Mouse (Mus musculus): ENCODE measurements around the gene Hemgn. TPM values are rescaled to one million over a fixed set of nuclear protein-coding genes. Genes with fewer than 3 reads are reported as not detected.

Gene Hemgn
- polyA plus RNA-seq, 1 experiment from 2014 or later, result not detected

- ATAC-seq (no peak), DNase-seq (ENCODE audit: low read depth, low spot score) (no peak)
- peak; percentile 41 for TF ChIP-seq CTCF (IDR thresholded peaks at IDR 0.05)
- CTCF ChIA-PET, result interaction anchor here (1.2 to 2.1 kb wide), 2 partner anchors 10 to 16 kb away, joined by 3 to 5 read pairs; no protein-coding TSS in a partner anchor
- POLR2A ChIA-PET, result no interaction called here
- no peaks in the 10 kb centered on the region for H3K27me3 ChIP-seq
- in situ Hi-C loops (cut with MboI; ENCODE audit: low pct_unique_long_range_greater_than_20kb), result loop anchor here (10.0 kb wide), 1 partner anchor 160 kb away; no protein-coding TSS in a partner anchor
Observed at GRCm38 (mm10) chr4:46364360-46364759, 48.9 kb downstream of the Hemgn start.

GRCm38 (mm10) chr4:46361258-46361657, 52.0 kb downstream of the Hemgn start:
- no peak for TF ChIP-seq CTCF (IDR thresholded peaks at IDR 0.05)
- ChIA-PET POLR2A (no interaction called here), CTCF (no interaction called here)

DNA sequence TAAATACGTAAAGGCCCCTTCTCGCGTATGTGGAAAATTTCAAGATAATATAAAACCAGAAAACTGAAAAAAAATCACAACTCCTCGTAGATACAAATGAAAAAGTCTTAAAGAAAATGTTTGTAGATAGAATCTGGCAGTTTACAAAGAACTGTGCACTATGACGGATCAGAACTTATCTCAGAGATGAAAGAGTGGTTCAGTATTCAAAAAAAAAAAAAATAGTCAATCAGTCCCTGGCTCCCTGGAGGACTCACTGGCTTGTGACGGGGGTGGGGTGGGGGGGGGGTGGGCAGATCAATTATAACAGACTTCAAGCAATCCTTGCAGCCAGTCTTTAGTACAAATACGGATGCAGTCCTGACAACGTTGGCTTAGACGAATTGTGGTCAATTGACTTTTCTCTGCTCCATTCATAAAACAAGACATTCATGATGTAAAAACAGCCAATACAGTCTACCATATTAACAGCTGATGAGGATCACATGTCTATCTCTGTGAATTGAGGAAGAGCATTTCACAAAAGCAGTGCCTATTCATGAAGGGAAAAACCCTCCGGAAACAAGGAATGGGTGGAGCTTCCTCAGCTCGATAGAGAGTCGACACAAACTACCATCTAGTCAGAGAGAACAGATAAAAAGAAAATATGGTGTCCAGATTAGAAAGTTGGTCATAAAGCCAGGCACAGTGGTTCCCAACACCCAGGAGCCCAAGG, 53.6 kb downstream of the Hemgn start:
- TF ChIP-seq CTCF (IDR thresholded peaks at IDR 0.05), result no peak
- H3K27me3 ChIP-seq, result no peaks in the 10 kb centered on the region
- in situ Hi-C loops (cut with MboI; ENCODE audit: low pct_unique_long_range_greater_than_20kb), result loop anchor here (10.0 kb wide), 1 partner anchor 155 kb away; no protein-coding TSS in a partner anchor
- ChIA-PET POLR2A (no interaction called here), CTCF (no interaction called here)
- ATAC-seq (no peak), DNase-seq (ENCODE audit: low read depth, low spot score) (no peak)

More at GRCm38 (mm10) chr4:46361258-46361657, 52.0 kb downstream of the Hemgn start:
- in situ Hi-C loops (cut with MboI; ENCODE audit: low pct_unique_long_range_greater_than_20kb), result loop anchor here (10.0 kb wide), 1 partner anchor 156 kb away; no protein-coding TSS in a partner anchor
- no peaks in the 10 kb centered on the region for H3K27me3 ChIP-seq
- no peak for ATAC-seq
- no peak for DNase-seq (ENCODE audit: low read depth, low spot score)

DNA sequence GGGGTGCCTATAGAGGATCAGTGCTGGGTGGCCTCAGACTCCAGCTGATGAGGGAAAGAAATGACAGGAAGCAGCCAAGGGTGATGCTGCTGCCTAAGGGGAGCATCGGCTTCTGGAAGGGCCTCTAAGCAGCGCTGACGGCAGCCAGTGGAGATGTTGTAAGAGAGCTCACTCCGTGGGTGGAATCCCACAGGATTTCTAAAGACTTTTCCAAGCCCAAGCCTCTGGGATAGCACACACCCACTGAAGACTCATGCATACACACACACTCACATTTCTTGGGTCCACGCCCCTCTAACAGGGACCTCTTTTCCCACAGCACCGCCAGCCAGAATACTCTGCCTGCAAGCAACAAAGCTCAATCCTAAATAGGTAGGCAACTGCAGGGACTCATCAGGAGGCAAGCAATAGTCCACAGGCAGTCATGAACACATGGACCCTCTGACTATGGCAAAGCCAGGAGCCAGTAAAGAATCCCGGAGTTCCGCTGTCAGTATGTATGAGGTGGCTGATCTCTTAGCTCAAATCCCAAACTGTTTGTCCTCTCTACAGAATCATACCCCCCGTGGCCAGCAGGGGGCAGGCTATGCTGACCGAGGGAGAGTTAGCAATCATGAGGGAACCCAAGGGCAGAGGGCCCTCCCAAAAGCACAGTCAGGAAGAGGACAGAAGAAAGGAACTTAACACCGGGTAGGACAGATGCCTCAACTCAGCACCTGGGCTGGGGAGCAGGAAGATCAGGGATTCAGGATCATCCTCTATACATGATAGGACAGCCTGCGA, 56.8 kb downstream of the Hemgn start:
- no peak for ATAC-seq
- H3K27me3 ChIP-seq, result no peaks in the 10 kb centered on the region
- no peak for DNase-seq (ENCODE audit: low read depth, low spot score)
- in situ Hi-C loops (cut with MboI; ENCODE audit: low pct_unique_long_range_greater_than_20kb), result no loop called here
- peak; percentile 75 for TF ChIP-seq CTCF (IDR thresholded peaks at IDR 0.05)
- CTCF ChIA-PET, result interaction anchor here (0.6 to 2.2 kb wide), 12 partner anchors 10 to 158 kb away, joined by 3 to 11 read pairs (median 3); partner anchors contain the start of gene Trmo
- POLR2A ChIA-PET, result no interaction called here

DNA sequence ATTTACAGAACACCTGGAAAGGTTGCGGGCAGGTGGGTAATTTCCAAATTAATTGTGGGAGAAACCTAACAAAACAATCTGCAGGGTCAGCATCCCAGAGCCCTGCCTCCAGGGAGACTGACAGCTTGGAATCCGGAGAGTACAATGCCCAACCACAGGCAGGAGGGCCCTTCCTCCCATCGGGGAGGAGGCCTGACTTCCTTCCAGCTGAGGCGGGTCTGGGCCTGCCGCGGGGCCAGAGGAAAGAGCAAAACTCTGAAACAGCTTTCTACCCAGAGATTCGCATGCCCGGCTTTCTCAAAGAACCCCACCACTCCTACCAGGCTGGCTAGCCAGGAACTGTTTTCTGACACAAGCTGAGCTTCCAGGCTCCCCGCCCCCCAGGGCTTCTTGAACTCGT, 60.3 kb downstream of the Hemgn start:
- ChIA-PET CTCF (no interaction called here), POLR2A (no interaction called here)
- DNase-seq (ENCODE audit: low read depth, low spot score) (no peak), ATAC-seq (no peak)
- H3K27me3 ChIP-seq, result peaks cover 1% of the 10 kb centered on the region
- TF ChIP-seq CTCF (IDR thresholded peaks at IDR 0.05), result no peak
- in situ Hi-C loops (cut with MboI; ENCODE audit: low pct_unique_long_range_greater_than_20kb), result no loop called here

- ChIA-PET CTCF (no interaction called here), POLR2A (no interaction called here)
- ATAC-seq (no peak), DNase-seq (ENCODE audit: low read depth, low spot score) (no peak)
- no peak for TF ChIP-seq CTCF (IDR thresholded peaks at IDR 0.05)
- H3K27me3 ChIP-seq, result peaks cover 14% of the 10 kb centered on the region
- in situ Hi-C loops (cut with MboI; ENCODE audit: low pct_unique_long_range_greater_than_20kb), result no loop called here
Observed at GRCm38 (mm10) chr4:46349530-46349929, 63.8 kb downstream of the Hemgn start.

DNA sequence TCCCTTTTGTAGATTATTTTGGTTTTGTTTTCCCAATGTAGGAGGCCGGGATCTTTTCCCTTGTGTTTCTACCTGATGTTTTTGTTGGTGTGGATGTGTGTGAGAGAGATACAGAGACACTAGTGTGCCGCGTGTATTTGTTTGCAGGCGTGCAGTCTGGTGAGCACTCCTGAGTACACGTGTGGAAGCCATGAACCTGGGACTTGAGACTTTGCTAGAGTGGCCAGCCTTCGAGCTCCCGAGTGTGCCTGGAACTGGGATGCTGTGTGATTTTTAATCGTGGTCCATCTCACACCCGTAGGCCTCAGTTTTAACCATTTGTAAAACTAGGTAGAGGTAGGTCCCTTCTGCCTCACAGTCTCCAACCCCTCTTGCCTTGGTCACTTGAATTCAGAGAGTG, 64.4 kb downstream of the Hemgn start:
- no peak for TF ChIP-seq CTCF (IDR thresholded peaks at IDR 0.05)
- POLR2A ChIA-PET, result no interaction called here
- DNase-seq (ENCODE audit: low read depth, low spot score) (no peak), ATAC-seq (no peak)
- in situ Hi-C loops (cut with MboI; ENCODE audit: low pct_unique_long_range_greater_than_20kb), result no loop called here
- CTCF ChIA-PET, result no interaction called here
- H3K27me3 ChIP-seq, result peaks cover 14% of the 10 kb centered on the region

DNA sequence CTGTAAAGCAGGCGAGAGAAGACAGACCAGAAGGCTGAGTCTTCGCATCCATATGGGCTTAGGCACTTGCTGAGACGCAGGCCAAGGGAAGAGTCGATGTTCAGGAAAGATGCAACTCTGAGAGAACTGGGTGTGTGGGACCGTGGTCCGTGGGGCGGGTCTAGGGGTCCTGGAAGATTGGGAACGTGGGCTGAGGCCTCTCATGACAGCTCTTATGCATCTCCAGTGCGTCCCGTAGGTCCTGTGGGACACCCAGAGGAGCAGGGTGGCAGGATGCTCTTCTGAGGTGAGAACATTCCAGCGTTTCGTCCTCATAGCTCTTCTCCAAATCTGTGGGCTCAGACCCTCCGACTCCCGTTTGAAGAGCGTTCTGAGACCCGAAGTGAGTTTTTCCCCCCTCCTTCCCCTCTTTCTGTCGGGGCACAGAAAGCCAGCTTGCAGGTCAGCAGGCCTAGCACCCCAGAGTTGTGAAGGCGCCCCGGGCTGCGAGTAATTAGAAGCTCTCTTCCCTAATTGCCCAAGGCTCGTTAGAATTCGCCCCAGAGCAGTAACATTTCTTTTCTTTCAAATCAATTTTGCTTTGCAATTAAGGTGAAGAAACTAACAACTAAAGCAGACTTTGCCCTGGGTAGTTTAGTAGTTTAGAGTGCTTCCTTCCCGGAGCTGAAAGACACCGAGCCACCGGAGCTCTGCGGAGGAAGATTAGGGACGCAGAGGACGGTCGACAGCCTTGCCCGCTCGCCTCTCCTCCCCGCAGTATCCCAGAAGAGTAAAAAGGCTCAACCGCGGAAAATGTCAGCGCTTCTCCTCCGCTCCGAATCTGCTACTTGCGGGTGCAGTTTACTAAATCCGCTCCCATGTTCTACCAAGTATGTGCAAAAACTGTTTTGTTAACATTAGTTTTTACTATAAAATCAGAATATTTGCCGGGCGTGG, 65.5 kb downstream of the Hemgn start:
- no peak for TF ChIP-seq CTCF (IDR thresholded peaks at IDR 0.05)
- H3K27me3 ChIP-seq, result peaks cover 20% of the 10 kb centered on the region
- in situ Hi-C loops (cut with MboI; ENCODE audit: low pct_unique_long_range_greater_than_20kb), result no loop called here
- ChIA-PET POLR2A (no interaction called here), CTCF (no interaction called here)
- ATAC-seq, result no peak
- no peak for DNase-seq (ENCODE audit: low read depth, low spot score)

DNA sequence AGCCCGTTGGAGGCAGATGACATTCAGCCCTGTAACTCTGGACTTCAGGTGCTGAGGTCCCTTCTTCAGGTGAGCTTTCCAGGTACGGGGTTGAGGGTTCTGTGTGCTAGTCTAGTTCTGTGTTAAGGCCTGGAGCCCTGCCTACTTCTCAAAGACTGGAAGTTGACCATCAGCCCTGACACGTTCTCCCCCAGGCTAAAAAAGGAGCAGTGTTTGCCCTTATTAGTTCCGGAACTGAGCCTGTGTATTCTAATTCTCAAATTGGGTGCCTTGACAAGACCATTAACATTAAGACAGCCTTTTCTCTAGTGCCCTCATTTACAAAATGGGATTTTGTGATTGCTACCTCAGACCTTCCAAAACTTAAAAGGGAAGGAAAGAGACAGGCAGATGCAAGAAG, 66.2 kb downstream of the Hemgn start:
- ATAC-seq (no peak), DNase-seq (ENCODE audit: low read depth, low spot score) (no peak)
- TF ChIP-seq CTCF (IDR thresholded peaks at IDR 0.05), result no peak
- POLR2A ChIA-PET, result no interaction called here
- in situ Hi-C loops (cut with MboI; ENCODE audit: low pct_unique_long_range_greater_than_20kb), result no loop called here
- CTCF ChIA-PET, result interaction anchor here (0.9 kb wide), 1 partner anchor 9 kb away, joined by 3 read pairs; no protein-coding TSS in a partner anchor
- peaks cover 20% of the 10 kb centered on the region for H3K27me3 ChIP-seq

DNA sequence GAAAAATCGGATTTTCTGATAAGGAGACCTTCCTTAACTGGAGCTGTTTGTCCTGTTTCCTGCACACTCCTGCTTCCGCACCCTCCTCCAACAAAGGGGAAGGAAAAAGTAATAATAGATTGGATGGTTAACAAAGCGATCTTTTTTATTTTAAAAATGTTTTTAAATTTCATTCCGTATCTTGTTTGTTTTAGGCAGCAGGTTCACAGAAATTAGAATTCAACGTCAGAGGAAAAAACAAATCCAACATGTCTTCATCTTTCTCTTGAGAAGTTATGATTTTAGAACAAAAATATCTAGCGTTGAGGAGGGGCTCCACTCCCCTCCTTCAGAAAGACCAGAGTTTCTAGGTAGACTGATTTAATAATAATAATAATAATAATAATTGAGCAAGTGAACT, 67.1 kb downstream of the Hemgn start:
- ChIA-PET POLR2A (no interaction called here), CTCF (interaction anchor here (0.9 kb wide), 1 partner anchor 10 kb away, joined by 3 read pairs; no protein-coding TSS in a partner anchor)
- in situ Hi-C loops (cut with MboI; ENCODE audit: low pct_unique_long_range_greater_than_20kb), result no loop called here
- no peak for DNase-seq (ENCODE audit: low read depth, low spot score)
- H3K27me3 ChIP-seq, result peaks cover 20% of the 10 kb centered on the region
- ATAC-seq, result no peak
- TF ChIP-seq CTCF (IDR thresholded peaks at IDR 0.05), result no peak
